Mouse (Mus musculus): ENCODE measurements around the gene Nxf2. TPM values are rescaled to one million over a fixed set of nuclear protein-coding genes. Genes with fewer than 3 reads are reported as not detected.
"Not testable (repeated sequence)": the region's sequence is repeated elsewhere in the genome, so short reads cannot be mapped to it uniquely, and the experiment has no call there.

Gene Nxf2
- polyA plus RNA-seq, 1 experiment from 2014 or later: 0.88 TPM

DNA sequence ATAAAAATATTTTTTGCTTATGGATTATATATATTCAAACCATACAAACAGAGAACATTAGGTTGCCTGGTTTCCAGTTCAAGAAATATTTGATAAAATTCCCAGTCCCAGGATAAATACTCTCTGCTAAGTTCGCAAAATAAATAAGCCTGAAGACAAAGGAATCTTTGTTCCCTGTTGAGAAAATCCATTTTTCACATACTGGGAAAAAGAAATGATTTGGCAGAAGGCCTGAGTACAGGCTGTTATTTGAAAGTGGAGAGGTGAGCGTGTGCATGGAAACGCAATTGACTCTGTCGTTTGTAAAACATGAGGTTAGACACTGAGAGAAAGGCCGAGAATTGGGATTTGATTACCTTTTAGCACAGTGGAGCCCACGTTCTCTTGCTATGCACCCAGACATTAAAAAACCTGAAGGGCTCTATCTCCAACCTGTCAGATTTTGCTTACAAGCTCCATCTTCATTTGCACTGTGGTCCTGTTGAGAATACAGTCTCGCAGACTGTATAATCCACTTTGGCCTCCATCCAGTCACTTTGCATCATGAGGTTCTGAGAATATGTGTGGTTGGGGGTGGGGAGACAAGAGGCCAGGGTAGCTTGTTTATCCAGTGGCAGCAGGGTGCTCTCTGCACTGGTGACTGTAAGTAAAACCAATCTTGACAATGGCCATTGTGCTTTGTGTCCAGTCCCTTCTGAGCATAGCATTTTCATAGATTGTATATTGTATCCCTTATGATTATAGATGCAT, 40.7 kb downstream of the Nxf2 start:
- H3K9me3 ChIP-seq (ENCODE audit: control insufficient read depth, low read length): no peaks in the 10 kb centered on the region
- no peak overlapping the region for H3K9ac ChIP-seq (ENCODE audit: low read length)
- H3K4me3 ChIP-seq (ENCODE audit: low read length): no peak overlapping the region
- no peak for ATAC-seq (ENCODE audit: low read depth)
- H3K27me3 ChIP-seq (ENCODE audit: control insufficient read depth, insufficient read depth, low read depth, low read length): no peaks in the 10 kb centered on the region
- no peaks in the 10 kb centered on the region for H3K36me3 ChIP-seq (ENCODE audit: control insufficient read depth, insufficient read depth, low read length)
- 53% methylated on average over 7 of the region's 7 CpGs for WGBS
- H3K4me1 ChIP-seq (replicated peaks; ENCODE audit: control insufficient read depth, insufficient read depth, low read length): no peaks in the 10 kb centered on the region
- H3K4me2 ChIP-seq (ENCODE audit: low read depth, low read length): no peak overlapping the region
- H3K27ac ChIP-seq (ENCODE audit: low read length): peak overlapping the region; percentile 50; the same call in 1 of the 2 replicates

DNA sequence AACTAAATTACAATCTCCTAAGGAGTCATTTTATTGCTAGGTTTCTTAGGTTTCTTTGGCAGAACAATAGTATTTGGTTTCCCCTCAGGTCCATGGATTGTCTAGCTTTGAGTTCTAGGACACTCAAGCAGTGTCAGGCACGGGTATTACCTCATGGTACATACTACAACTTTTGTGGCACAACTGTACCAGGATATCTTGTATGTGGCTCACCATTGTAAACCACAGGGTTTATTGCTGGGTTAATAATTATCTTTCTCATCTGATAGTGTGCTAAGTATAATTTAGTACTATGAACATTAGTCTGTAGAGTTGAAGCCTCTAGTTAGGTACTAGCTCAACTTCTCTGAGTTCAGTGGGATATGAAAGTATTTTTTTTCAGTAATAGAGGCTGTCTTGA, 45.3 kb downstream of the Nxf2 start:
- no peak overlapping the region for H3K9ac ChIP-seq (ENCODE audit: low read length)
- 43% methylated on average over 1 of the region's 1 CpGs for WGBS
- H3K36me3 ChIP-seq (ENCODE audit: control insufficient read depth, insufficient read depth, low read length): no peaks in the 10 kb centered on the region
- ATAC-seq (ENCODE audit: low read depth): no peak
- no peak overlapping the region for H3K4me2 ChIP-seq (ENCODE audit: low read depth, low read length)
- no peaks in the 10 kb centered on the region for H3K4me1 ChIP-seq (replicated peaks; ENCODE audit: control insufficient read depth, insufficient read depth, low read length)
- no peaks in the 10 kb centered on the region for H3K9me3 ChIP-seq (ENCODE audit: control insufficient read depth, low read length)
- no peak overlapping the region for H3K27ac ChIP-seq (ENCODE audit: low read length)
- H3K4me3 ChIP-seq (ENCODE audit: low read length): no peak overlapping the region
- no peaks in the 10 kb centered on the region for H3K27me3 ChIP-seq (ENCODE audit: control insufficient read depth, insufficient read depth, low read depth, low read length)

GRCm38 (mm10) chrX:134915745-134916144, 48.8 kb downstream of the Nxf2 start:
- Histone ChIP-seq H3K9me3 (ENCODE audit: control insufficient read depth, low read length) (no peaks in the 10 kb centered on the region), H3K36me3 (ENCODE audit: control insufficient read depth, insufficient read depth, low read length) (no peaks in the 10 kb centered on the region), H3K27ac (ENCODE audit: low read length) (no peak overlapping the region), H3K9ac (ENCODE audit: low read length) (no peak overlapping the region), H3K4me1 (replicated peaks; ENCODE audit: control insufficient read depth, insufficient read depth, low read length) (no peaks in the 10 kb centered on the region), H3K4me3 (ENCODE audit: low read length) (no peak overlapping the region), H3K27me3 (ENCODE audit: control insufficient read depth, insufficient read depth, low read depth, low read length) (no peaks in the 10 kb centered on the region), H3K4me2 (ENCODE audit: low read depth, low read length) (no peak overlapping the region)
- no peak for ATAC-seq (ENCODE audit: low read depth)
- WGBS: 59% methylated on average over 2 of the region's 2 CpGs

GRCm38 (mm10) chrX:134915315-134915714, 49.2 kb downstream of the Nxf2 start:
- ATAC-seq (ENCODE audit: low read depth); H3K4me3 ChIP-seq (ENCODE audit: low read length); H3K27ac ChIP-seq (ENCODE audit: low read length); H3K4me1 ChIP-seq (replicated peaks; ENCODE audit: control insufficient read depth, insufficient read depth, low read length); H3K4me2 ChIP-seq (ENCODE audit: low read depth, low read length); H3K36me3 ChIP-seq (ENCODE audit: control insufficient read depth, insufficient read depth, low read length); H3K27me3 ChIP-seq (ENCODE audit: control insufficient read depth, insufficient read depth, low read depth, low read length); H3K9ac ChIP-seq (ENCODE audit: low read length); H3K9me3 ChIP-seq (ENCODE audit: control insufficient read depth, low read length): not testable (repeated sequence)

- no peaks in the 10 kb centered on the region for H3K27me3 ChIP-seq (ENCODE audit: control insufficient read depth, insufficient read depth, low read depth, low read length)
- H3K4me3 ChIP-seq (ENCODE audit: low read length): no peak overlapping the region
- H3K27ac ChIP-seq (ENCODE audit: low read length): no peak overlapping the region
- H3K4me2 ChIP-seq (ENCODE audit: low read depth, low read length): no peak overlapping the region
- ATAC-seq (ENCODE audit: low read depth): no peak
- H3K4me1 ChIP-seq (replicated peaks; ENCODE audit: control insufficient read depth, insufficient read depth, low read length): no peaks in the 10 kb centered on the region
- no peak overlapping the region for H3K9ac ChIP-seq (ENCODE audit: low read length)
- no peaks in the 10 kb centered on the region for H3K36me3 ChIP-seq (ENCODE audit: control insufficient read depth, insufficient read depth, low read length)
- WGBS: 61% methylated on average over 4 of the region's 4 CpGs
- H3K9me3 ChIP-seq (ENCODE audit: control insufficient read depth, low read length): no peaks in the 10 kb centered on the region
Measured at GRCm38 (mm10) chrX:134914851-134915250, 49.7 kb downstream of the Nxf2 start.

- Histone ChIP-seq H3K4me1 (replicated peaks; ENCODE audit: control insufficient read depth, insufficient read depth, low read length) (no peaks in the 10 kb centered on the region), H3K36me3 (ENCODE audit: control insufficient read depth, insufficient read depth, low read length) (no peaks in the 10 kb centered on the region), H3K9me3 (ENCODE audit: control insufficient read depth, low read length) (no peaks in the 10 kb centered on the region), H3K27me3 (ENCODE audit: control insufficient read depth, insufficient read depth, low read depth, low read length) (no peaks in the 10 kb centered on the region), H3K4me2 (ENCODE audit: low read depth, low read length) (no peak overlapping the region), H3K27ac (ENCODE audit: low read length) (no peak overlapping the region), H3K4me3 (ENCODE audit: low read length) (no peak overlapping the region), H3K9ac (ENCODE audit: low read length) (no peak overlapping the region)
- ATAC-seq (ENCODE audit: low read depth): peak; percentile 47; the same call in 1 of the 2 replicates
- 10% methylated on average over 4 of the region's 4 CpGs for WGBS
Measured at GRCm38 (mm10) chrX:134913234-134913936, 51.2 kb downstream of the Nxf2 start.

DNA sequence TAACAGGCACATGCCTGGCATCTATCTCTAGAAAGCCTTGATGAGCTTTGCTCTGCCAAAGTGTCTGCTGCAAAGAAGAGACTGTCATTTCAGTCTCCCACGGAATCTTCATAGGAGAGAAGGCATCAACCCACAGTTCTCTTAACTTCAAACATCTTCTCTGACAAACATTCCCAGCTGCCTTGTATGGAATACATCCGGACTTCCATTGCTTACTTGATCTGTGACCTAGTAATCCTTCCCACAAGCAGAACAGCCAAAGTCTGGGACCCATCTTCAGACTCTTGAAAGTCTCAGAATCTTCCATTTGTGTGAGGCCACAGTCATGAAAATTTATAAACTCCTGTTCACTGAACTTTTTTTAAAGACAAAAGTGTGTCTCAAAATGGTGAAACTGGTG, 51.7 kb downstream of the Nxf2 start:
- H3K4me1 ChIP-seq (replicated peaks; ENCODE audit: control insufficient read depth, insufficient read depth, low read length): no peaks in the 10 kb centered on the region
- H3K4me3 ChIP-seq (ENCODE audit: low read length): no peak overlapping the region
- no peak for ATAC-seq (ENCODE audit: low read depth)
- H3K9me3 ChIP-seq (ENCODE audit: control insufficient read depth, low read length): no peaks in the 10 kb centered on the region
- H3K27ac ChIP-seq (ENCODE audit: low read length): no peak overlapping the region
- H3K4me2 ChIP-seq (ENCODE audit: low read depth, low read length): no peak overlapping the region
- 33% methylated on average over 2 of the region's 2 CpGs for WGBS
- no peaks in the 10 kb centered on the region for H3K36me3 ChIP-seq (ENCODE audit: control insufficient read depth, insufficient read depth, low read length)
- H3K9ac ChIP-seq (ENCODE audit: low read length): no peak overlapping the region
- H3K27me3 ChIP-seq (ENCODE audit: control insufficient read depth, insufficient read depth, low read depth, low read length): no peaks in the 10 kb centered on the region

GRCm38 (mm10) chrX:134910345-134910744, 54.2 kb downstream of the Nxf2 start:
- Histone ChIP-seq H3K9ac (ENCODE audit: low read length) (no peak overlapping the region), H3K4me1 (replicated peaks; ENCODE audit: control insufficient read depth, insufficient read depth, low read length) (no peaks in the 10 kb centered on the region), H3K27me3 (ENCODE audit: control insufficient read depth, insufficient read depth, low read depth, low read length) (no peaks in the 10 kb centered on the region), H3K4me3 (ENCODE audit: low read length) (no peak overlapping the region), H3K9me3 (ENCODE audit: control insufficient read depth, low read length) (no peaks in the 10 kb centered on the region), H3K36me3 (ENCODE audit: control insufficient read depth, insufficient read depth, low read length) (no peaks in the 10 kb centered on the region), H3K27ac (ENCODE audit: low read length) (no peak overlapping the region), H3K4me2 (ENCODE audit: low read depth, low read length) (no peak overlapping the region)
- no peak for ATAC-seq (ENCODE audit: low read depth)
- WGBS: 76% methylated on average over 4 of the region's 4 CpGs

Measured in lung, embryonic 16.5 days (tissue).